Mouse (Mus musculus): ENCODE data around the gene Ccr2. TPM values are rescaled to one million over a fixed set of nuclear protein-coding genes. Genes with fewer than 3 reads are reported as not detected.

Gene Ccr2
- polyA plus RNA-seq, 1 experiment: not detected

- no peak overlapping the region for H3K27ac ChIP-seq (ENCODE audit: insufficient read depth, low read length)
- H3K4me3 ChIP-seq (ENCODE audit: insufficient read depth, low read length): no peak overlapping the region
- no peak for TF ChIP-seq CTCF (IDR thresholded peaks at IDR 0.05; ENCODE audit: borderline replicate concordance, insufficient read depth, low read length)
- TF ChIP-seq POLR2A (IDR thresholded peaks at IDR 0.05; ENCODE audit: low read depth, low read length): no peak
- no peaks in the 10 kb centered on the region for H3K4me1 ChIP-seq (ENCODE audit: control insufficient read depth, insufficient read depth, low read length)
These were observed 35.9 kb downstream of the Ccr2 start for GRCm38 (mm10) chr9:124137619-124138018.

- no peak overlapping the region for H3K4me3 ChIP-seq (ENCODE audit: insufficient read depth, low read length)
- H3K27ac ChIP-seq (ENCODE audit: insufficient read depth, low read length): no peak overlapping the region
- no peak for TF ChIP-seq CTCF (IDR thresholded peaks at IDR 0.05; ENCODE audit: borderline replicate concordance, insufficient read depth, low read length)
- no peak for TF ChIP-seq POLR2A (IDR thresholded peaks at IDR 0.05; ENCODE audit: low read depth, low read length)
- H3K4me1 ChIP-seq (ENCODE audit: control insufficient read depth, insufficient read depth, low read length): no peaks in the 10 kb centered on the region
These were observed 36.5 kb downstream of the Ccr2 start for GRCm38 (mm10) chr9:124138055-124138775.

GRCm38 (mm10) chr9:124143678-124144077, 41.9 kb downstream of the Ccr2 start:
- no peaks in the 10 kb centered on the region for H3K4me1 ChIP-seq (ENCODE audit: control insufficient read depth, insufficient read depth, low read length)
- H3K27ac ChIP-seq (ENCODE audit: insufficient read depth, low read length): no peak overlapping the region
- no peak overlapping the region for H3K4me3 ChIP-seq (ENCODE audit: insufficient read depth, low read length)
- TF ChIP-seq POLR2A (IDR thresholded peaks at IDR 0.05; ENCODE audit: low read depth, low read length) (no peak), CTCF (IDR thresholded peaks at IDR 0.05; ENCODE audit: borderline replicate concordance, insufficient read depth, low read length) (no peak)

- Histone ChIP-seq H3K4me1 (ENCODE audit: control insufficient read depth, insufficient read depth, low read length) (no peaks in the 10 kb centered on the region), H3K4me3 (ENCODE audit: insufficient read depth, low read length) (no peak overlapping the region), H3K27ac (ENCODE audit: insufficient read depth, low read length) (no peak overlapping the region)
- TF ChIP-seq CTCF (IDR thresholded peaks at IDR 0.05; ENCODE audit: borderline replicate concordance, insufficient read depth, low read length) (no peak), POLR2A (IDR thresholded peaks at IDR 0.05; ENCODE audit: low read depth, low read length) (no peak)
These were observed 44.6 kb downstream of the Ccr2 start for GRCm38 (mm10) chr9:124146307-124146706.

Other genes with a start within 250 kb of the Ccr2 start
- gene Xcr1, start 239.9 kb upstream of the Ccr2 start, polyA plus RNA-seq (2011; ENCODE audit: insufficient read length, low read depth, missing spikeins): not detected in 2 replicates
- 0.18 TPM in 1 of 2 replicates, not detected in the other for gene Ccr1, start 133.3 kb upstream of the Ccr2 start, polyA plus RNA-seq (2011; ENCODE audit: insufficient read length, low read depth, missing spikeins)
- not detected in 2 replicates for gene Ccr1l1, start 123.5 kb upstream of the Ccr2 start, polyA plus RNA-seq (2011; ENCODE audit: insufficient read length, low read depth, missing spikeins)
- not detected in 2 replicates for gene Ccr3, start 80.0 kb upstream of the Ccr2 start, polyA plus RNA-seq (2011; ENCODE audit: insufficient read length, low read depth, missing spikeins)
- 1.3 and 2.7 TPM in 2 replicates for gene Ccr5, start 19.6 kb downstream of the Ccr2 start, polyA plus RNA-seq (2011; ENCODE audit: insufficient read length, low read depth, missing spikeins)
- gene 2010315B03Rik, start 210.7 kb downstream of the Ccr2 start, polyA plus RNA-seq (2011; ENCODE audit: insufficient read length, low read depth, missing spikeins): 12.9 and 16.8 TPM in 2 replicates

Data from embryonic fibroblast, embryonic 13.5 days (primary cell).